Mouse (Mus musculus): ENCODE measurements around the gene Casp6. TPM values are rescaled to one million over a fixed set of nuclear protein-coding genes. Genes with fewer than 3 reads are reported as not detected.

The Casp6 gene
- 38.2 and 48.0 TPM in 2 replicates for polyA plus RNA-seq (2012; rRNA removed)

DNA sequence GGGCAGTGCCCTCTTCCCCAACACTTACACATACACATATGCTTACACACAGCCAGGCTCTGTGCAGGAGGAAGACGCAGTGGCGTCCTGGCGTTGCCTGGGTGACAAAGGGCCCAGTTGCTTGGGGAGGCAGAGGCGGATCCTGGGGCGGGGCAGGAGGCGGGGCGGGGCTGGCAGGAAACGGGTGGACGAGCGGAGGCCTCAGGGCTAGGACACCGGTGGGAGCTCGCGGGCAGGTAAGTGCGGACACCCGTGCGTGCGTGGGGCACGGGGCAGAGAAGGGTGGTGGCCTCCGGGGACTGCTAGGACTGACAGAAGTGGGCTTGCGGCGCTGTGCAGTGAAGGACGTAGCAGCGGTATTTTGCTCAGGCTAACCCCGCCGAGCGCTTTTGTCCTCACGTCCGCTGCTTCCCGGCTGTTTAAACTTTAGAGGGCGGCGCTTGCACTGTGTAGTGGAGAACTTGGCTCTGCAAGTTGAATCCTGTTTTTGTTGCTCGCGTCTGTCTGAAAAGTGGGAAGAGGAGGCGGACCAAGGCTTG lies at the start of gene Casp6:
Gene Casp6 (plus strand): TSS at position 155 of the 539 bp plus-strand sequence.
- peak; percentile 80 for DNase-seq (ENCODE audit: low spot score)

DNA sequence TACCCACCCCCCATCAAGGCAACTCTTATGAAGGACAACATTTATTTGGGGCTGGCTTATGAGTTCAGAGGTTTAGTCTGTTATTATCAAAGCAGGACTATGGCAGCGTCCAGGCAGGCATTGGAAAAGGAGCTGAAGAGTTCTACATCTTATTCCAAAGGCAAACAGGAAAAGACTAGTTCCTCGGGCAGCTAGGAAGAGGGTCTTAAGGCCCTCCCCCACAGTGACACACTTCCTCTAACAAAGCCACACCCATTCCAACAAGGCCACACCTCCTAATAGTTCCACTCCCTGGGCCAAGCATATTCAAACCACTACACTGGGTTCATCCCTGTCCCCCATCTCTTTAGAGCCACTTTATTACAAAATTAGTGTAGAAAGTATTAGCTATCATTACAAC lies 38.6 kb upstream of the Casp6 start:
- no peak for DNase-seq (ENCODE audit: low spot score)

DNA sequence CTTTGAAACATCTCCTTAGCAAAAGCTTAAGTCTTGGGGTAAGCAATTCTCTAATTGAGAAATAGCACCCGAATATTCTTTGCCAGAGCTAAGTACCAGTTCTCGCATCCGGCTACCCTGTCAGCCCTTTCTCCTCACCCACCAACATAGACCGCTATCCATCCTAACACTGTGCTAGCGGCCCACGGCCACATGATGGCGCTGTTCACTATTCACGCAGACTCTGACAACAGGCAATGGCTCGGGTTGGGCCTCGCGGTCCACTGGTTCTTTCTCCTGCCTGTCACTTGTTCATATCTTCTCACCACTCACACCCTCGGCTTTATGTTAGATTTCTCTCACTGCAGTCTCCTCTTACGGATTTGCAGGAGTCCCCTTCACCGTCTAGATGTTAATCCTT lies 37.5 kb upstream of the Casp6 start:
- no peak for DNase-seq (ENCODE audit: low spot score)

DNA sequence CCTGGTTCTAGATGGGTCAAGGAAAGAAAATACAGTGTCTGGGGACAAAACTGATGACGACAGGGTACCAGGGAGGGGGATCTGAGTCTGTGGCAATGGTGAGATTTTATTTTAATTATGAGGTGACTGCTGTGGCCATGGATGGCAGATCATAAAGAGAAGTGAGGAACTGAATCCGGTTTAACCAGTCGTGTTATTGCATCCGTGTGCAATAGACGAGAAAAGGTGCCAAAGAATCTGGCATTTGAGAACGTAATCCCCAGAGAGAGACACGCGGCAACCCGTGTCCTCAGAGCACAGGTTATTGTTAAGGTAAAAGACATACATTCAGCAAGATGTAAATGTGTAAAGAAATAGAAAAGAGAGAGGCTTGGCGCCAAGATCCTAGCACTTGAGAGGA lies 23.9 kb upstream of the Casp6 start:
- no peak for DNase-seq (ENCODE audit: low spot score)

DNA sequence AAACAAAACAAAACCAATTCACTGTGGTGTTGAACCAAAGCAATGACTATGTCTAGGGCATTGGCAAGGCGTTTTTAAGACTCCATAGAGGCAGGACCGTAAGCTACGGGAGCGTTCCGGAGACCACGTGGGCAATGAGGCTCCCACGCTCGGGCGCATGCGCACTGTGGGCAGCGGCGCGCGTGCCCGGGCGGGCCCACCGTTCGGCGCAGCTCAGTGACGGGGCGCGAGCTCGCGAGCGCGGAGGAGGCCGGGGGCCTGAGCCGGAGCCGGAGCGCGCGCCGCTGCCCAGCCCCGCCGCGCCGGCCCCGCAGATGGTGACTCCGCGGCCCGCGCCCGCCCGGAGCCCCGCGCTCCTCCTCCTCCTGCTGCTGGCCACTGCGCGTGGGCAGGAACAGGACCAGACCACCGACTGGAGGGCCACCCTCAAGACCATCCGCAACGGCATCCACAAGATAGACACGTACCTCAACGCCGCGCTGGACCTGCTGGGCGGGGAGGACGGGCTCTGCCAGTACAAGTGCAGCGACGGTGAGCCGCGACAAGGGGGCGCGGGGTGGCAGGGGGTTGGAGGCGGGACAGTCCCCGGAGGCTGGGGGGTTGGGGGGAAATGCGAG lies 22.7 kb upstream of the Casp6 start, which contains the start of gene Pla2g12a:
Gene Pla2g12a (plus strand): TSS at position 202 of the 617 bp plus-strand sequence.
- peak; percentile 88 for DNase-seq (ENCODE audit: low spot score)

DNA sequence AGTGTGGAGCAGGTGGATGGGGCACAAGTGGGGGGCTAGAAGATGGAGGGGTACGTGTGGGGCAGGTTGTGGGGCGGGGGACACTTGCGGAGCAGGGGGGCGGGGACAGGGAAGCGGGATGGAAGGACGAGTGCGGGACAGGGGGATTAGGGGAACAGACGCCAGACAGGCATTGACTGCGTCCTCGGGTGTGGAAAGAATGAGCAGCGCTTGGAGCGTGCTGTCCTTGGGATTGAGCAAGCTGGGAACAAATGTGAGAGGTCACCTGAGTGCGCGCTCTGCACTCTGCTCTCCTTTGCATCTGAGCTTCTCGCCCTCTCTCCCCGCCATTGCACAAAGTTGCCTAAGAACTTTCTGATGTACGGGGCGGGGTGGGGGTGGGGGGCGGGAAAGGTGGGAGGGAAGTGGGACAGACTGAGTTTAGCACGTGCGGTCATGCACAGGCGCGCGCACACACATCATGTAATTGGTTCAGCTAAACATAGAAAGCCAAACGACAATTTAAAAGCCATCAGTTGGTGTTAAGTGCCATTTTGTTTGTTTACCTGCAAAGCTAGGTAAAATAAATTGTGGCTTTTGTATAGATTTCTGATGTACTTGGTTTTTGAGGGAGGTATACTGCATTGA lies 22.0 kb upstream of the Casp6 start:
- no peak for DNase-seq (ENCODE audit: low spot score)

DNA sequence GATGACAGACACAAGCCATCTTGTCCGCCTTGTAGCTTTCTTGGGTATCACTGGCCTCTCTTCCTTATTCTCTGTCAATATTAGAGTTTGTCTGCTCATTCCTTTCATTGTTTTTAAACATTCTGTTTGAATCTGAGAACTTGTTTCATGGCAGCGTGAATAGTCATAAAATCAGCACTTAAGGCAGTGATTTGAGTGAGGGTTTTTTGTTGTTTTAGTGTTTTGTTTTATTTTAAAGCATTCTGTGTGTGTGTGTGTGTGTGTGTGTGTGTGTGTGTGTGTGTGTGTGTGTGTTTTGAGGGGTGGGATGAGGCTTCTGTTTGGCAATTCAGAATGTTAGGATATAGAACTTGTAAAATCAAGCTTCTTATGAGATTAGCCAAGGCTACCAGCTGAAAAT lies 21.3 kb upstream of the Casp6 start:
- DNase-seq (ENCODE audit: low spot score), result no peak

DNA sequence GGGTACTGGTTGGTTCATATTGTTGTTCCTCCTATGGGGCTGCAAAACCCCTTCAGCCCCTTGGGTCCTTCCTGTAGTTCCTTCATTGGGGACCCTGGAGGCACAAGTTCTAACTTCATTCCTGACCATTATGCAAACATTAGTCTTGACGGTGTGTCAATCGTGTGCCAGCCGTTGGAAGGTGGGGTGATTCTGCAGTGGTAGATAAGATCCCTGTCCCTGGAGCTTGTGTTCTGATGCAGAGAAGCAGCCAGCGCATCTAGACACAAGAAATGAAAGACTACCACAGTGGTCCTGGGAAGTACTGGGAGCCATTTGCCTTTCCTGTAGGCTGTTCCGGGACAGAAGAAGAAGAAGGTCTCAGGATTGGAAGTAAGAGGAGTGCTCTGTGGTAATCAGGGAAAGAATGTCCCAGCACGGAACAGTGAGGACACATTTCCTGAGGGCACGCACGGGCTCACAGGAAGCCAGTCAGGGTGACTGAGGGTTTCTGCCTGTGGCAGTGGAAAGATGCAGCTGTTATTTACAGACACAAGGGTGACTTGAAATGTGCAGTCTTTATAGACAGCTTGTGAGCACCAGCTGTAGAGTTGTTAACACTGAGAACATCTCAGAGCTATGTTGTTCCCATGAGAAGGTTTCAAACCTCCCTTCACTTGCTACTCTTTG lies 20.2 kb upstream of the Casp6 start:
- DNase-seq (ENCODE audit: low spot score), result no peak

DNA sequence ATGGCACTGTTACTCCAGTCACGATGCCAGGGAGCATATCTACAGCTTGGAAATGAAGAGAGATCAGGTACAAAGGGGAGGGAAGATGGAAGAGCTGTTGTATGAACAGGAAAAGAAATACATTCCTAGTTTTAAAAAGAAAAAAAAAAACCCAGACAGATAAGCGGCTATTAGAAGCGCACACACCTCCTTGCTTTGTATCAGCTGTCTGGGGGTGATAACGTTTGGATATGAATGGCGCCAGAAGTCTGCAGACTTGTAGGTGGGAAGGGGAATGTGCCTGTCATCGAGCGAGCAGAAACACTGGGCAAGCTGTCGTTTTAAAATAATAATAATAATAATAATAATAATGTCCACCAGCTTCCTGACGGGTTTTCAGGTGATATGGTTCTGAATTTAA lies 15.6 kb upstream of the Casp6 start:
- DNase-seq (ENCODE audit: low spot score), result no peak

DNA sequence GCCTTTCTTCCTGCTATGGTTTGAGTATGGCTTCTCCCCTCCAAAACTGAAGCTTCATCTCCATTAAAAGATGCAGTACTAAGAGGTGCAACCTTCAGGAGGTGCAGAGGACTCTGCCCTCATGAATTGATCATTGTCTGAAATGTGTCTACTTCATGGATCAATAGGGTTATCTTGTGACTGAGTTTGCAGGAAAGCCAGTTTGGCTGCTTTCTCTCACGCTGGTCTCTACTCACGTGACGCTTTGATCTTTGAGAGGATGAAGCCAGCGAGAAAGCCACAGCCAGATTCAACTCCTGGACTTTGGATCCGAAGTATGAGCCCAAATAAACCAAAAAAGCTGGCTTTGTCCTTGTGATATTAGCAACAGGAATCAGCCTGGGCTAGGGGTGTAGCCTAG lies 14.8 kb upstream of the Casp6 start:
- no peak for DNase-seq (ENCODE audit: low spot score)

DNA sequence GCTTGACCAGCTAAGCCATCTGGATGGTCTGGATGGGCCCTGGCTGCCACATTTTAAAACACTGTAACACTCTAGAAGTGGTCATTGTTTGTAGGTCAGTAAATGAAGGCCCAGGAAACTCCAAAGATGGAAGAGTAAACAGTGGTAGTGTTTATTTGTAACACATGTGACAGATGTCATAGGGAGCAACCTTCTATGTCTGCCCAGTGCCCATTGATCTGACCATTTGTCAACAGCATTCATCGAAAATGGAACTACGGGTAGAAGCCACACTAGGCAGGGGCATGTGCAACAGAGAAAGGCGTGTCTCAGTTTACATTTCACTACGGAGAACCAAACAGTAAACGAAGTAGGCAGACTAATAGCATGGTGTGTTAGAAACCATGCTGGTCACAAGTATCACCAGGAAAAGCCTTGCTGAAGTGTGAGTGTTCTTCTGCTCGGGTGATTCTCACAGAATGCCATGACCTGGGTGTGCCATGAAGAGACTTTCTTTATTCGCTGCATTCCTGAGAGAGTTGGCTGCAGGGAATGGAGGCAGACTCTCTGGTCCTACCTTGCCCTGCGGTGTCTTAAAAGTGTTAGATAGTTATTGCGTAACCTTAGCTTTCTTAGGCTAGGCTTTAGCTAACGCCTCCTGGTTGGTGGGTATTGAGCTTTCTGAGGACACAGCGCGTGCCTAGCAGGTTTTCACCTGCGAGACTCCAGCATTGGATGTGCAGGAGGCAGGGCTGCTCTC lies 13.3 kb upstream of the Casp6 start:
- no peak for DNase-seq (ENCODE audit: low spot score)

DNA sequence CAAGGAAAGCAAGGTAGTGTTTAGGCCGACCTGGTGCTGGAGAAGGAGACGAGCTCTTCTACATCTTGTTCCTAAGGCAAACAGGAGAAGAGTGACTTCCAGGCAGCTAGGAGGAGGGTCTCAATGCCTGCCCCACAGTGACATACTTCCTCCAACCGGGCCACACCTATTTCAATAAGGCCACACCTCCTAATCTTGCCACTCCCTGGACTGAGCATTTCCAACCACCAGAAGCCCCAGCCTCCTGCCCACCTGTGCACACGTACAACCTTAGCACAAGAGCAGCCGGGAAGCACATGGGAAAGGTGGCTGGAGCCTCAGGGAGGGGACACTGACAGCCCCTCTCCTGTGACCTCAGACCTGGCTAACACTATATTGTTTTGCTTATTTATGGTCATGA lies 9.2 kb upstream of the Casp6 start:
- no peak for DNase-seq (ENCODE audit: low spot score)

DNA sequence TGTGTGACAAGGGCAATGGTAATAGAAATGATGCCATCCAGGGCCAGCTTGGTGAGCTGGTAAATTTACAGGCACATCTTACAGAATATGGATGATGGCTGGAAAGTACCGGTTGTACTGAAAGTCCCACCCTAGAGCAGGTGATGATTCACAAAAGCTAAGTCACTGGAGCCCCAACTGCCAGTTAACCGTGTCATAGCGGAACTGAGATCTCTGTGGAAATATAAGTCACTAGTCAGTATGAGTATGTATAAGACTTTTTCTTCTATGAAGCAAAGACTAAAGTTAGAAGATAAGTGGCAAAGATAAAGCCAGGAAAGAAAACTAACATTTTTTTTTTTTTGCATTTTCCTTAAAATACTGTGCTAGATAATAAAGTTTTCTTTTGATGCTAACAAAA lies 8.1 kb upstream of the Casp6 start:
- DNase-seq (ENCODE audit: low spot score), result no peak

DNA sequence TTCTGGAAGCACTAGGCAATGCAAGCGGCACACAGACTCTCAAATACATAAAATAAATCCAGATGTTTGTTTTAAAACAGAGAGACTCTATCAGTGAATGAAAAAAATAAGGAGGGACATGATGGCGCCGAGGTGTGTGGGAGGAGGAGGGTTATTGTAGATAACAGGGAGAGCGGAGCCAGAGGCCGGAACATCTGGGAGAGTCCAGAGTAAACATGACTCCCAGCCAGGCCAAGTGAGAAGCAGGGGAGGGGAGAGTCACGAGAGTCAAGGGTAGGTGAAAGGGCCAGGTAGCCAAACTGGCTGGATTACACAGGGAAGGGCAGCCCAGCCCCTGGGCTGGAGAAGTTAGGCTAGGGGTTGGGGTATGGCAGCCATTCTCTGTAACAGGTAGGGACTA lies 4.6 kb upstream of the Casp6 start:
- DNase-seq (ENCODE audit: low spot score), result no peak

DNA sequence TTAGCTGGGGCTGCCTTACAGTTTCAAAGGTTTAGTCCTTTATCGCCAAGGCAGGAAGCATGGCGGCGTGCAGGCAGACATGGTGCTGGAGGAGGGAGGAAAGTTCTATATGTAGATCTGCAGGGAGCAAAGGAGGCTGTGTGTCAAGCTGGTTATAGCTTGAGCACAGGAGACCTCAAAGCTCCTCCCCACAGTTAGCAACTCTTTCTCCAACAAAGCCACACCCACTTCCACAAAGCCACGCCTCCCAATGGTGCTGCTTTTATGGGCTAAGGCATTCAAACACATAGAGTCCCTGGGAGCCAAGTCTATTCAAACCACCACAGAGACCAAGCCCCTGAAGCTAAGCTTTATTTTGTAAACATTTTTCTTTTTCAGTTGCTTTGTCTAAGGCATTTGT lies 2.3 kb upstream of the Casp6 start:
- DNase-seq (ENCODE audit: low spot score), result no peak

DNA sequence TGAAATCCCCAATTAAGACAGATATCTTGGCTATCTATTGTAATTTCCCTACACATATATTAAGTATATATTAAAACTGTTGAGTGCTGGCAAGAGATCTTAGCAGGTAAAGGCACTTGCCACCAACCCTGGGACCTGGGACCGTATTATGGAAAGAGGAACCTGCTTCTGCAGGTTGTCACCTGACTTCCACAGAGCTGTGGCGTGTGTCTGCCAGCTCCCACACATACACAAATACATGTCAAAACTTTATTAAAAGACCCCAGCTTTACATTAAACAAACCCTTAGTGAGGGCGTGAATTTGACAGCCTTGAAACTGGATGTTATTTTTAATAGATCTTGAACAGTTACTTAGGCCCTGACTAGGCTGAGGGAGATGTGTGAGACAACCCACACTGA lies 2.1 kb downstream of the Casp6 start:
- no peak for DNase-seq (ENCODE audit: low spot score)

DNA sequence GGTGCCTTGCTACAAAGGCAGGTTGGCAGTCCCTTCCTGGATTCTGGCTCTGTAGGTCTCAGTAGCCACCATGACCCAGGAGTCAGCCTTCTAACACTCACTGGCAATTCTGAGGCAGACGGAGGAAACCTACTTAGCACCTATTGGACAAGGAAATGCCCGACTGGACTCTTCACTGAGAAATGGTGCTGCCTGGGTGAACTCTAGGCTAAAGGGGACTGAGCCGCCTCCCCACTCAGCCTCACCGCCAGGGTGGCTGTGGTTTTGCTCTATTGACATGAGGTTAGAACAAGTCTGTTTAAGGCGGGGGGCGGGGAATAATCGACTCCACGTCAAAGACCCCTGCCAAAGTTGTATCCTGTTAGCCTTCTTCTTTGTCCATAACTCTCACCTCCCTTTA lies 2.6 kb downstream of the Casp6 start:
- DNase-seq (ENCODE audit: low spot score), result no peak

DNA sequence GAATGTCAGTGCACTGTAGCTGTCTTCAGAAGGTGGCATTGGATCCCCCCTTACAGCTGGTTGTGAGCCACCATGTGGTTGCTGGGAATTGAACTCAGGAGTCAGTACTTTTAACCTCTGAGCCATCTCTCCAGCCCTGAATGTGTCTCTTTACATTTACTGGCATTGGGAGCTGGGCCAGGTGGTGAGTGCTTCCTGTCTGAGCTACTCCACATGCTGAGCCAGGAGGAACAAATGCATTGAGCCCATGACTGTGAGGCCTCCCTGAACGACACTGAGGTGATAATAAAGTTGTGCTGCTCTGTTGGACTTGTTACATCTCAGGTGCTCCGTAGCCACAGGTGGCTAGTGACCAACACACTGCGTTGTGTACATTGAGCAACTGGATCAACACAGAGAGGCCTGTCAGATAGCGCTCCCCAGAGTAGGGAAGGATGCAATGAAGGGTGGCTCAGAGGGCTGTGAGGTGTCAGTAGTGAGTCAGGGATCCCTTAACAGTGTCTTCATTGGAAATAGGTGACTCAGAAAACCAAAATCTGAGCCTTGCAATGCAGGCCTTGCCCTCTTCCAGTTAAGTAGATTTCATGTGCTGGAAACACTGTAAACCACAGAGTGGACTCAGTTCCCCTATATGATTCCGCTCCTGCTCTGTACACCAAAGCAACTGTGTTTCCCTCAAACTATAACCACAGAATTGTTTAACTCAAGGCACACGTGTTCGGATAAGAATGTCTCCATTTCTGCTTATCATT lies 3.3 kb downstream of the Casp6 start:
- DNase-seq (ENCODE audit: low spot score), result no peak

DNA sequence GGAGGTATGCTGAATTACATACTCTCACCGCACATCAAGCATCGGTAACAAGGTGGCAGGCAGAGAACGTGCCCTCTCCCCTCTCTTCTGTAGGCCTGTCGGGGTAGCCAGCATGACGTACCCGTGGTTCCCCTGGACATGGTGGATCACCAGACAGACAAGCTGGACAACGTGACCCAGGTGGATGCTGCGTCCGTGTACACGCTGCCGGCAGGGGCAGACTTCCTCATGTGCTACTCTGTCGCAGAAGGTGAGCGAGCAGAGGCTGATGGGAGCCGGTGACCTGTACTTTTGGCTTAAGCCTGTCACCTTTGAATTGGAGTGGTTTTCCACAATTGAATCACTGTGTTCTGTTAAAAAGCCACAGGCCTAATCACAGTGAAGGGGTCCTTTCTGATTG lies 10.8 kb downstream of the Casp6 start:
- no peak for DNase-seq (ENCODE audit: low spot score)

DNA sequence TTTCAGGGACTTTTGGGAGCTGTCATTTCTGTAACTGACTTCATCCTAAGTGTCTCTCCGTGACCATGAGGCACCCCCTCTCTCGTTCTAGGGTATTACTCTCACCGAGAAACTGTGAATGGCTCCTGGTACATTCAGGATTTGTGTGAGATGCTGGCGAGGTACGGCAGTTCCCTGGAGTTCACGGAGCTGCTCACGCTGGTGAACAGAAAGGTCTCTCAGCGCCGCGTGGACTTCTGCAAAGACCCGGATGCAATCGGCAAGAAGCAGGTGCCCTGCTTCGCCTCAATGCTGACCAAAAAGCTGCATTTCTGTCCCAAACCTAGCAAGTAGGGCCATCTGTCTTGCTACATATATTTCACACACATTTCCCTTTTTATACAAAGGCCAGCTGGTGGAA lies 12.0 kb downstream of the Casp6 start:
- no peak for DNase-seq (ENCODE audit: low spot score)

DNA sequence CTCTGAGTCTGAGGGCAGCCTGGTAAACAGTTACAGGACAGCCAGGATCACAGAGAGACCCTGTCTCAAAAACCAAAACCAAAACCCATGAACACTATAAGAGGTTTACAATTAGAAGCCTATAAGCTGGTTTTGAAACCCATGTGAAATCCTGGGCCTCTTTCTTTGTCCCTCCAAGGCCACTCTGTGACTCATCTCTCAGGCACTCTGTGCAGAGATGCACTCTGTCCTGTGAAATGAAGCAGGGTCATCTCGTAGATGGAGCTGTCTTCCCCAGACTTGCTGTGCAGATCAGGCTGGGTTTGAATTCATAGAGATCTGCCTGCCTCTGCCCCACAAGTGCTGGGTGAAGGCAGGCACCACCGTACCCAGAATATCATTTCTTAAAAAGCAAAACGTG lies 16.2 kb downstream of the Casp6 start:
- DNase-seq (ENCODE audit: low spot score), result no peak

DNA sequence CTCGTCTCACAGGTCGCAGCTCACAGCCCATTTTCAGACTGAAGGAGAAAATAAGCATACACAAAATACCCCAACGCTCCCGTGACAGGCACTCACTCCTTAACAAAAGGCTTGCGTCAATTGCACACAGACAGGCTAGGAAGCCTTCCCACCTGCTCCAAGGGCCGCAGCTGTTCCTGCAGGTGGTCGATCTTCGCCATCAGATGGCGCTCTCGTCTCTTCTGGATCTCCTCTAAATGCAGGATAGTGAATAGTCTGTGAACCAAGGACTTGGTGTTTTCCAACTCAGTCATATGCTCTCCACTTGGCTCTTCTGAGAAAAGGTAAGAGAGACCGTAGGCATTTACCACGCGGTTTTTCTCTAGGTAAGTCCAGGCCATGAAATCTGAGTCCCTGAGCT lies 17.2 kb downstream of the Casp6 start:
- no peak for DNase-seq (ENCODE audit: low spot score)

Data from urinary bladder, adult 2 months (tissue).